Mouse (Mus musculus): Measurements from ENCODE around the gene Kcnj10. TPM values are rescaled to one million over a fixed set of nuclear protein-coding genes. Genes with fewer than 3 reads are reported as not detected.

Gene Kcnj10
- polyA plus RNA-seq, 1 experiment from 2014 or later = 0.05 TPM

DNA sequence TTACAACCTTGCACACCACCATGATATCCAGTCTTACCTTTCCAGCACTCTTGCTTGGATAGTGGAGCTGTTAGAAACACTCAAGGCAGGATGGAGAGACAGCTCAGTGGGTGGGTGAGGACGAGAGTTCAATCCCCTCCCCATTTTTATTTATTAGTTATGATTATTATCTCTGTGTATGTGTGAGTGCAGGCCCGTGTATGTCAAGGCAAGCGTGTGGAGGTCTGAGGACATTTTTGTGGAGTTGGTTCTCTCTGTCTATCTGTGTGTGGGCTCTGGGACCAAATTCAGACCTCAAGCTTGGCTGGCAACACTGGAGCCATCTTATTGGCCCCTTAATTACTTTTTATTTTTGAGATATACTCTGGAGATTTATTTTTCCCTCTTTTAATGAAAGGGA lies 77.6 kb downstream of the Kcnj10 start:
- no peak for ATAC-seq (ENCODE audit: insufficient number of reproducible peaks, low FRiP score, low TSS enrichment, low read depth)
- Histone ChIP-seq H3K4me2 (no peak overlapping the region), H3K9me3 (no peaks in the 10 kb centered on the region), H3K4me3 (no peak overlapping the region), H3K4me1 (0 out of 2 replicates have a peak, but pooled peaks cover 3% of the 10 kb centered on the region), H3K27ac (no peak overlapping the region), H3K36me3 (no peaks in the 10 kb centered on the region), H3K27me3 (no peaks in the 10 kb centered on the region), H3K9ac (no peak overlapping the region)
- WGBS = 34% methylated on average over 3 of the region's 3 CpGs

- no peak for ATAC-seq (ENCODE audit: insufficient number of reproducible peaks, low FRiP score, low TSS enrichment, low read depth)
- Histone ChIP-seq H3K4me2 (no peak overlapping the region), H3K27ac (no peak overlapping the region), H3K36me3 (no peaks in the 10 kb centered on the region), H3K4me3 (no peak overlapping the region), H3K4me1 (0 out of 2 replicates have a peak, but pooled peaks cover 3% of the 10 kb centered on the region), H3K27me3 (no peaks in the 10 kb centered on the region), H3K9ac (no peak overlapping the region), H3K9me3 (no peaks in the 10 kb centered on the region)
- WGBS = 86% methylated on average over 6 of the region's 6 CpGs
These were observed 79.2 kb downstream of the Kcnj10 start for GRCm38 (mm10) chr1:172420181-172420580.

- Histone ChIP-seq H3K27ac (no peak overlapping the region), H3K4me2 (no peak overlapping the region), H3K36me3 (no peaks in the 10 kb centered on the region), H3K4me3 (no peak overlapping the region), H3K27me3 (no peaks in the 10 kb centered on the region), H3K4me1 (no peaks in the 10 kb centered on the region), H3K9ac (no peak overlapping the region), H3K9me3 (no peaks in the 10 kb centered on the region)
- ATAC-seq (ENCODE audit: insufficient number of reproducible peaks, low FRiP score, low TSS enrichment, low read depth) = no peak
- 65% methylated on average over 1 of the region's 1 CpGs for WGBS
These were observed 82.4 kb downstream of the Kcnj10 start for GRCm38 (mm10) chr1:172423393-172423792.

Other genes starting within 250 kb of the Kcnj10 start
- gene Pex19, start 214.5 kb upstream of the Kcnj10 start, polyA plus RNA-seq (2015; fragmentation: Nextera tagmentation; extraction: Ambion mirVana) = 118 and 137 TPM in 2 replicates
- 134 and 143 TPM in 2 replicates for gene Dcaf8, start 193.1 kb upstream of the Kcnj10 start, polyA plus RNA-seq (2015; fragmentation: Nextera tagmentation; extraction: Ambion mirVana)
- 136 and 153 TPM in 2 replicates for gene Pea15a, start 134.4 kb upstream of the Kcnj10 start, polyA plus RNA-seq (2015; fragmentation: Nextera tagmentation; extraction: Ambion mirVana)
- gene Casq1, start 121.3 kb upstream of the Kcnj10 start, polyA plus RNA-seq (2015; fragmentation: Nextera tagmentation; extraction: Ambion mirVana) = 18.0 and 55.9 TPM in 2 replicates
- not detected in 2 replicates for gene Atp1a4, start 82.8 kb upstream of the Kcnj10 start, polyA plus RNA-seq (2015; fragmentation: Nextera tagmentation; extraction: Ambion mirVana)
- gene Igsf8, start 79.6 kb upstream of the Kcnj10 start, polyA plus RNA-seq (2015; fragmentation: Nextera tagmentation; extraction: Ambion mirVana) = 51.4 and 62.7 TPM in 2 replicates
- gene Atp1a2, start 43.1 kb upstream of the Kcnj10 start, polyA plus RNA-seq (2015; fragmentation: Nextera tagmentation; extraction: Ambion mirVana) = 5.0 and 8.4 TPM in 2 replicates
- 0.04 and 0.09 TPM in 2 replicates for gene Kcnj9, start 11.9 kb upstream of the Kcnj10 start, polyA plus RNA-seq (2015; fragmentation: Nextera tagmentation; extraction: Ambion mirVana)
- gene Pigm, start 35.3 kb downstream of the Kcnj10 start, polyA plus RNA-seq (2015; fragmentation: Nextera tagmentation; extraction: Ambion mirVana) = 4.9 and 5.2 TPM in 2 replicates
- gene Slamf9, start 134.1 kb downstream of the Kcnj10 start, polyA plus RNA-seq (2015; fragmentation: Nextera tagmentation; extraction: Ambion mirVana) = 0.47 and 0.52 TPM in 2 replicates
- 39.6 and 41.0 TPM in 2 replicates for gene Igsf9, start 140.6 kb downstream of the Kcnj10 start, polyA plus RNA-seq (2015; fragmentation: Nextera tagmentation; extraction: Ambion mirVana)
- 233 and 277 TPM in 2 replicates for gene Tagln2, start 158.8 kb downstream of the Kcnj10 start, polyA plus RNA-seq (2015; fragmentation: Nextera tagmentation; extraction: Ambion mirVana)
- 2.2 and 2.3 TPM in 2 replicates for gene Cfap45, start 179.6 kb downstream of the Kcnj10 start, polyA plus RNA-seq (2015; fragmentation: Nextera tagmentation; extraction: Ambion mirVana)
- 3.7 and 3.8 TPM in 2 replicates for gene Vsig8, start 214.7 kb downstream of the Kcnj10 start, polyA plus RNA-seq (2015; fragmentation: Nextera tagmentation; extraction: Ambion mirVana)
- gene Slamf8, start 249.4 kb downstream of the Kcnj10 start, polyA plus RNA-seq (2015; fragmentation: Nextera tagmentation; extraction: Ambion mirVana) = 0.11 and 0.12 TPM in 2 replicates

All from limb, embryonic 15.5 days (tissue).